Mouse (Mus musculus) urinary bladder, postnatal 14 days (tissue): ENCODE data around the gene Ctnna2.

Source experiments
- DNase-seq: peaks from one replicate; pipeline ENCODE4 v3.0.0; 2021; ENCODE audit warnings: low spot score

Ctnna2 gene

GRCm38 (mm10) chr6:77582568-77582967 lies 396.9 kb downstream of the Ctnna2 start:
- DNase-seq = no peak

GRCm38 (mm10) chr6:77580926-77581325 lies 398.6 kb downstream of the Ctnna2 start:
- DNase-seq = no peak

- no peak for DNase-seq
Measured at GRCm38 (mm10) chr6:77578612-77579011, 400.9 kb downstream of the Ctnna2 start.

GRCm38 (mm10) chr6:77577585-77577984 lies 401.9 kb downstream of the Ctnna2 start:
- DNase-seq = no peak

- peak; percentile 3 for DNase-seq
Measured at GRCm38 (mm10) chr6:77572614-77573013, 406.9 kb downstream of the Ctnna2 start.

GRCm38 (mm10) chr6:77569851-77570250 lies 409.6 kb downstream of the Ctnna2 start:
- no peak for DNase-seq

- no peak for DNase-seq
Measured at GRCm38 (mm10) chr6:77556181-77556580, 423.3 kb downstream of the Ctnna2 start.

GRCm38 (mm10) chr6:77537055-77537807 lies 442.3 kb downstream of the Ctnna2 start:
- DNase-seq = no peak

GRCm38 (mm10) chr6:77527636-77528035 lies 451.9 kb downstream of the Ctnna2 start:
- DNase-seq = no peak

- DNase-seq = no peak
Measured at GRCm38 (mm10) chr6:77521836-77522235, 457.7 kb downstream of the Ctnna2 start.

- DNase-seq = no peak
Measured at GRCm38 (mm10) chr6:77516515-77516914, 463.0 kb downstream of the Ctnna2 start.

GRCm38 (mm10) chr6:77511805-77512204 lies 467.7 kb downstream of the Ctnna2 start:
- DNase-seq = no peak

GRCm38 (mm10) chr6:77491721-77492120 lies 487.8 kb downstream of the Ctnna2 start:
- no peak for DNase-seq

GRCm38 (mm10) chr6:77486658-77487057 lies 492.8 kb downstream of the Ctnna2 start:
- DNase-seq = no peak

- DNase-seq = no peak
Measured at GRCm38 (mm10) chr6:77482081-77482480, 497.4 kb downstream of the Ctnna2 start.

GRCm38 (mm10) chr6:77475354-77475753 lies 504.1 kb downstream of the Ctnna2 start:
- peak; percentile 29 for DNase-seq

- no peak for DNase-seq
Measured at GRCm38 (mm10) chr6:77473256-77473655, 506.2 kb downstream of the Ctnna2 start.

GRCm38 (mm10) chr6:77468058-77468457 lies 511.4 kb downstream of the Ctnna2 start:
- no peak for DNase-seq

GRCm38 (mm10) chr6:77462737-77463136 lies 516.8 kb downstream of the Ctnna2 start:
- DNase-seq = peak; percentile 4

- no peak for DNase-seq
Measured at GRCm38 (mm10) chr6:77457919-77458318, 521.6 kb downstream of the Ctnna2 start.

- no peak for DNase-seq
Measured at GRCm38 (mm10) chr6:77446861-77447260, 532.6 kb downstream of the Ctnna2 start.

GRCm38 (mm10) chr6:77443906-77444305 lies 535.6 kb downstream of the Ctnna2 start:
- no peak for DNase-seq

GRCm38 (mm10) chr6:77441051-77441450 lies 538.4 kb downstream of the Ctnna2 start:
- no peak for DNase-seq

GRCm38 (mm10) chr6:77430381-77430780 lies 549.1 kb downstream of the Ctnna2 start:
- no peak for DNase-seq
